Mouse (Mus musculus) heart, adult 2 months (tissue): ENCODE data around the gene Gdpgp1.

Source experiments
- CTCF ChIP-seq: fragments of 200-600 bp; IDR thresholded peaks from 2 replicates; pipeline ENCODE4 v1.8.1; 2022; ENCODE audit warnings: antibody characterized with exemption, mild to moderate bottlenecking, moderate library complexity
- EP300 ChIP-seq: fragments of 200-500 bp; IDR thresholded peaks from 2 replicates; pipeline ENCODE4 v1.6.1; 2011; ENCODE audit warnings: low read depth, low read length, control low read depth; ENCODE audit not compliant: insufficient read depth
- POLR2A ChIP-seq: fragments of 200-500 bp; IDR thresholded peaks from 2 replicates; pipeline ENCODE4 v1.6.1; 2011; ENCODE audit warnings: mild to moderate bottlenecking, low read depth, low read length, control low read depth; ENCODE audit not compliant: insufficient read depth

DNA sequence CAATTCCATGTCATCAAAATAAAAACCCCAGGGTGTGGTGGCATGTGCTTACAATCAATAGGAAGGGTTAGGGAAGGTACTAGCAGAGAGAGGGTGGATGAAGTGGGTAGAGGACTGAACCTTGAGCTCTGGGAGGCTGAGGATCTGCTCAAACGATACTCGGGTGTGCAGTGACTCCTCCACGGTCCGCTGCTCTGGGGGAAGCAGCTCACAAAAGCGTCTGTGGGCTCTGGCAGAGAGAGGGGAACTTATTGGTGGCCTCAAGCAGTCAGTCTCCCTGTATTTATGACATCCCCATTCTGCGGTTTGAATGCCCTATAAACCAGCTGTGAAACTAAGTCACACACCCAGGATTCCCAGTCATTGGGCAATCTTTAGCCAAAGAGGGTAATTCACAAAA is 2.5 kb upstream of the Gdpgp1 start:
- no peak for TF ChIP-seq CTCF
- TF ChIP-seq EP300 = no peak
- no peak for TF ChIP-seq POLR2A
